Mouse (Mus musculus): ENCODE measurements at regions not wholly inside any gene's neighbourhood (a gene's known extent, or its start where the extent isn't known, plus 50 kb on each side); places are given as distances from the start of the nearest gene placed in this dataset.

DNA sequence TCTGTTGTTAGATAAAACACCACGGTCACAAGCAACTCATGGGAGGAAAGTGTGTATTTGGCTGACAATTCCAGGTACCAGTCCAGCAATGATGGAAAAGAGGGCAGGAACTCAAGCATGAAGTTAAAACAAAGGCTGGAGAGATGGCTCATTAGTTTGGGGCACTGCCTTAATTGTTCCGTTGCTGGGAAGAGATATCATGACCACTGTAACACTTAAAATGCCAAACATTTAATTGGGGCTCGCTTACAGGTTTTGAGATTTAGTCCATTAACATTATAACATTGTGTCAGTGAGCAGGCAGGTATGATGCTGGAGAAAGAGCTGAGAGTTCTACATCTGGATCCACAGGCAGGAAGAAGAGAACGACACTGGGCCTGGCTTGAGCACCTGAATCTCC lies 782.0 kb upstream of the Celf2 start:
- DNase-seq = no peak

GRCm38 (mm10) chr2:8287403-8287802 lies 778.0 kb upstream of the Celf2 start:
- no peak for DNase-seq

GRCm38 (mm10) chr2:8276127-8276773 lies 766.9 kb upstream of the Celf2 start:
- no peak for DNase-seq
